Mouse (Mus musculus): ENCODE results near the gene Adgrf1.
A peak's percentile ranks its signal among the peaks of the same experiment; 100 is the strongest.

DNA sequence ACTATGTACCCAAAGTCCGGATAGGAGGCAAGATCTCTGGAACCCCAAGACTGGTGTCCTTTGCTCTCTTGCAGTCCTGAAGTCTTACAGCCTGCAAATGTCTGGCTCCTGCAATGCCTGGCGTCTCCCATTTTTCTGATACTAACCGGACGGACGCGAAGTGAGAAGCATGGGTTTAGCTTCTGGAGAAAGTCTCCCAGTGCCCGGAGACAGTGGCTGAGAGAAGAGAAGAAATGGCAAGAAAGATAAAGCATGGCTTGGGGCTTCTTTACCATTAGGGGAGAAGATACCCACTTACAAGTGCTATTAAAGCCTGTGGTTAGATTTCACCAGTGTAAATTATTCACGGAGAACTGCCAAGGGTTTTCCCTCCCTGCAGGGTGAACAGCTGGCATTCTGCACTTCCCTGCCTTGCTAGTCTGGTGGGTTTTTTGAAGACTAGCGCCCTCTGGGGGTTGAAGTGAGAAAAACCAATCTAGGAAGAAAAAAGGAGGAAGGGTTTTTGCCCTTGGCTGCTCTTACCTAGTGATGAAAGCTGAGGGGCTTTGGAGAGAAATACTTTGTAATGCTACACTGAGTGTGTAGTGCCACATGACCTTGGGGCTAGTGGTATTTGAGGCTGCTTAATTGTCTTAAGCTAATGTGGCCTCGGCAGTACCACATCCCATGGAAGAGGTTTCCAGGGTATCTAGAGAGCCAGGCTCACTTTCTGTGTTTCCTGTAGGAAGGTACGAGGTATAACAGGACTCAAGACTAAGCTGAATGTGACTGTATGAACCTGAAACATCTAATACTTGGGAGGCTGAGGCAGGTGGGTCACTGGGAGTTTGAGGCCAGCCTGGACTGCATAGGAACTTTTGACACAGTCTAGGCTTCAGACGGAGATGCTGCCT is 40.3 kb upstream of the Adgrf1 start:
- no peak for TF ChIP-seq POLR2A (IDR thresholded peaks at IDR 0.05; ENCODE audit: low read depth, low read length)
- peak; percentile 66; the same call in 1 of the 2 replicates for TF ChIP-seq CTCF (IDR thresholded peaks at IDR 0.05; ENCODE audit: extremely low read depth, insufficient read length, insufficient replicate concordance, low read depth, low read length)
